Mouse (Mus musculus): Measurements from ENCODE around the gene Plpp3. TPM values are rescaled to one million over a fixed set of nuclear protein-coding genes. Genes with fewer than 3 reads are reported as not detected.

Gene Plpp3
- polyA plus RNA-seq, 1 experiment = 58.9 TPM

DNA sequence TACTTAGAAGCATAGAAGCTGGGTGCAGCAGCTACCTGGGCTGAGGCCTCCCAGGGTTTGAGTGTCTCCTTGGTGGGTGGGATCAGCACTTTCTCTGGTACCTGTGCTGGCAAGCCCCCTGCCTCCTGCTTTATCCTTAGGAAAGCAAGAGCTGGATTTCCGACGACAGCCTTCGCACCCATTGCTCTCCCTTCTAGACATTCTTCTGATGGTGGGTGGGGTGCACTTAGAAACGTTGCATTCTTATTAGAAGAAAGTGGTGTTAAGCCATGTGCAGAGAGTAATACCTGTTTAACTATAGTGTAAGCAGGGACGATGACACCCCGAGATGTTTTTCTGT lies 2.4 kb downstream of the Plpp3 start:
- no peak for DNase-seq (ENCODE audit: low read depth)
- no peak for TF ChIP-seq CTCF (IDR thresholded peaks at IDR 0.05; ENCODE audit: borderline replicate concordance, extremely low read depth, insufficient read depth, insufficient read length)
- no peak for TF ChIP-seq POLR2A (IDR thresholded peaks at IDR 0.05; ENCODE audit: borderline replicate concordance, extremely low read depth, insufficient read depth, insufficient read length, poor library complexity, severe bottlenecking)

DNA sequence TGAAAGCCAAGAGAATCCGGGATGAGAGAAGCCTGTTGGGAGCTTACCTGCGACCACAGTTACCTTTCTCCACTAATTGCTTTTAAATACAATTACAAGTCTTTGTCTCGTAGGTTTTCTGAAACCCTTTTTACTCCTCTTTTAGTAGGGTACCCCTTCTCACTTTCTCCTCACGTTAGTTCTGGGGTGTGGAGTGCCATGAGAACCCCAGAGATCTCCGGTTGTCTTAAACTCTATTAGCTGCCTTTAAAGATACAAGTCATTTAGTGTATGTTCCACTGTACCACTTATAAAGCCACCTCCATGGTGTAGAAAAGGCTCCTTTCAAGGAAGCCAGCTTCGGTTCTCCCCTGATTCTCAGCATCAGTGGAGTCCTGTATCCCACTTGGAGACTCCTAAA lies 3.3 kb downstream of the Plpp3 start:
- TF ChIP-seq CTCF (IDR thresholded peaks at IDR 0.05; ENCODE audit: borderline replicate concordance, extremely low read depth, insufficient read depth, insufficient read length) (no peak), POLR2A (IDR thresholded peaks at IDR 0.05; ENCODE audit: borderline replicate concordance, extremely low read depth, insufficient read depth, insufficient read length, poor library complexity, severe bottlenecking) (no peak)
- no peak for DNase-seq (ENCODE audit: low read depth)

DNA sequence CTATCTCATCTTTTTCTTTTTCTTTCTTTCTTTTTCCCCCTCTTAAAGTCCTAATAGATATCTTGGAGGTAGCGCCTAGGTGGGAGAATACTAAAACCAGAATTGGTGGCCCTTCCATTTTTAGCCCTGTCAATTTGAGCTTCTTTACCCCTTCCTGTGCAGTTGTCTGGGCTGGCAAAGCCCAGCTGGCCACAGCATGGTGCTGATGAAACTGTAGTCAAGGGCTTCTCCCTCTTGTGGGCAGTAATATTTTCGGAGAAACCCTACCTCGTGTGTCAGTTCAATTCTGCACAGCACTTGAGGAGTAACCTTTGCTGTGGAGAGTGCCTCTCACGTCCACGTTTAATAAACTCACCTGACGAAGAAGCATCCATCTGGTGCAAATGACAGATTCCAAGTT lies 4.9 kb downstream of the Plpp3 start:
- no peak for TF ChIP-seq CTCF (IDR thresholded peaks at IDR 0.05; ENCODE audit: borderline replicate concordance, extremely low read depth, insufficient read depth, insufficient read length)
- no peak for TF ChIP-seq POLR2A (IDR thresholded peaks at IDR 0.05; ENCODE audit: borderline replicate concordance, extremely low read depth, insufficient read depth, insufficient read length, poor library complexity, severe bottlenecking)
- no peak for DNase-seq (ENCODE audit: low read depth)

DNA sequence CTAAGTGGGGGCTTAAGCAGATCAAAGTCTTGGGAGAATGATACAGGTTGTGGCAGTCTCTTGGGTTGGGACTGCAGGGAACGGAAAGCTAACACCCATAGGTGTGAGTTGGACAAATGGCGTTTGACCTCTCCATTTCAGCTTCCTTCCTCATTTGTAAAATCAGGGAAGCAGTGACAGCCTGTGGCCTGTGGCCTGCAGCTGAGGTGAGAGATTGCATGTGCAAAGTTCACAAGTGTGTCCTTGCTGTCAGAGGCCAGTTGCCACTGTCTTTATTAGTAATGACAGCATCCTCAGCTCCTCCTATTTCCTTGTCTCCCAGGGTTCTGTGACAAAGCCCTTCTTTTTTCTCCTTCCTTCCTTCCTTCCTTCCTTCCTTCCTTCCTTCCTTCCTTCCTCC lies 5.5 kb downstream of the Plpp3 start:
- no peak for DNase-seq (ENCODE audit: low read depth)

DNA sequence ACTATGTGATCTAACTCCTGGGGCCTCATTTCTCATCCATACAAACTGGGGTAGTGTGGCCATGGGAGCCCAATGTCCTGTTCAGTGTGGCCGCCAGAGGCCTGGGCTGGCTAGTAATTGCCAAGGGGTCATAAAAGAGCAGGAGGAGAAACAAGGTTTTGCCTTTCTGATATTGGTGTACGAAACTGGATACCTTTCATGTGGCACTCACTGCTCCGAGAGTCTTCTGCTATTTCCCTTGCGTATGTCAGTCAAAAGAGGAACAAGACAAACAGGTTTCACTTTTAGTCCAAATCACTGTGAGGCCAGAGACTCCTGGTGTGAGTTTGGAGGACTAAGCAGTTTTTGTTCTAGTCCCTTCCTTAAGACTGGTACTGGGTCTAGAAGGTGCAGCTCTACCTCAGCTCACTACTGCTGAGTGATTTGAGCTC lies 6.8 kb downstream of the Plpp3 start:
- no peak for TF ChIP-seq POLR2A (IDR thresholded peaks at IDR 0.05; ENCODE audit: borderline replicate concordance, extremely low read depth, insufficient read depth, insufficient read length, poor library complexity, severe bottlenecking)
- TF ChIP-seq CTCF (IDR thresholded peaks at IDR 0.05; ENCODE audit: borderline replicate concordance, extremely low read depth, insufficient read depth, insufficient read length) = no peak
- no peak for DNase-seq (ENCODE audit: low read depth)

More for the DNA sequence above, 5.5 kb downstream of the Plpp3 start:
- no peak for TF ChIP-seq CTCF (IDR thresholded peaks at IDR 0.05; ENCODE audit: borderline replicate concordance, extremely low read depth, insufficient read depth, insufficient read length)
- no peak for TF ChIP-seq POLR2A (IDR thresholded peaks at IDR 0.05; ENCODE audit: borderline replicate concordance, extremely low read depth, insufficient read depth, insufficient read length, poor library complexity, severe bottlenecking)

DNA sequence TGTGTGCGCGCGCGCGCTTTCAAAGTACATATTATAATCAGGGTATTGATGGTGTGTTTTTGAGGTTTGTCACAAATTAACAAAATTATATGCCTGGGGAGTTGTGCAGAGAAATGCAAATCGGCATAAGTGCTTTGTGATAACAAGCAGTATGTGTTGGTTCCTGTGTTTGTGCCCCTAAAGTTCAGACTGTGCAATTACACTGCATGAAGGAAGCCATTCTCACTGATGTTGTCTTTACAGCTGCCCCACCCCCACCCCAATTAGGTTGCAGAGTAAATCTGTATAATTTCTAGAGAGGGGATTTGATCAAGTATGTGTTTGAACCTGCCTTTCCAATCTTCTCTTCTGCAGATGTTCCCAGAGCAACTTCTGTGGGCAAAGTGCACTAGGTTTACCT lies 7.8 kb downstream of the Plpp3 start:
- DNase-seq (ENCODE audit: low read depth) = peak; percentile 73
- TF ChIP-seq POLR2A (IDR thresholded peaks at IDR 0.05; ENCODE audit: borderline replicate concordance, extremely low read depth, insufficient read depth, insufficient read length, poor library complexity, severe bottlenecking) (no peak), CTCF (IDR thresholded peaks at IDR 0.05; ENCODE audit: borderline replicate concordance, extremely low read depth, insufficient read depth, insufficient read length) (peak; percentile 35; the same call in 1 of the 2 replicates)

DNA sequence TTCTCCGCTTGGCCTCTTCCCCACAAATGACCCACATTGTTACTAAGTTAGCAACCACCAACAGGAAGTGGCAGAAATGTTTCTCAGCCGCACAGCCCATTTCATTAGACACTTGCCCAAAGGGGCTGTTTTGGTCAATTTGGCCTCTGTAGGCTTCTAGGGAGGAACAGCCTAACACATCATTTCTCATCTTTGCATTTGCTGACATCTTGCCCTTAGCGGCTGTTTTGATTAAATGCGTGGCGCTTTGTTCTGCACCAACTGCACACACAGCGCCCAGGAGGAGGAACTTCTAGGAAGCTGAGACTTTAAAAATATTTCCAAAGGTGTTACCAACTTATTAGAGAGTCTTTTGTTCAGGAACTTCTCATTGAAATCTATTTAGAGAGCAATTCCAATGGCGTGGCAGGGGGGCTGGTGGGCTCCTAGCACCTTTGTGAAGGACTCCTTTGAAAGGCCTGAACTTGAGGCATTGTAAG lies 12.0 kb downstream of the Plpp3 start:
- peak; percentile 69 for DNase-seq (ENCODE audit: low read depth)
- TF ChIP-seq CTCF (IDR thresholded peaks at IDR 0.05; ENCODE audit: borderline replicate concordance, extremely low read depth, insufficient read depth, insufficient read length) (no peak), POLR2A (IDR thresholded peaks at IDR 0.05; ENCODE audit: borderline replicate concordance, extremely low read depth, insufficient read depth, insufficient read length, poor library complexity, severe bottlenecking) (no peak)

DNA sequence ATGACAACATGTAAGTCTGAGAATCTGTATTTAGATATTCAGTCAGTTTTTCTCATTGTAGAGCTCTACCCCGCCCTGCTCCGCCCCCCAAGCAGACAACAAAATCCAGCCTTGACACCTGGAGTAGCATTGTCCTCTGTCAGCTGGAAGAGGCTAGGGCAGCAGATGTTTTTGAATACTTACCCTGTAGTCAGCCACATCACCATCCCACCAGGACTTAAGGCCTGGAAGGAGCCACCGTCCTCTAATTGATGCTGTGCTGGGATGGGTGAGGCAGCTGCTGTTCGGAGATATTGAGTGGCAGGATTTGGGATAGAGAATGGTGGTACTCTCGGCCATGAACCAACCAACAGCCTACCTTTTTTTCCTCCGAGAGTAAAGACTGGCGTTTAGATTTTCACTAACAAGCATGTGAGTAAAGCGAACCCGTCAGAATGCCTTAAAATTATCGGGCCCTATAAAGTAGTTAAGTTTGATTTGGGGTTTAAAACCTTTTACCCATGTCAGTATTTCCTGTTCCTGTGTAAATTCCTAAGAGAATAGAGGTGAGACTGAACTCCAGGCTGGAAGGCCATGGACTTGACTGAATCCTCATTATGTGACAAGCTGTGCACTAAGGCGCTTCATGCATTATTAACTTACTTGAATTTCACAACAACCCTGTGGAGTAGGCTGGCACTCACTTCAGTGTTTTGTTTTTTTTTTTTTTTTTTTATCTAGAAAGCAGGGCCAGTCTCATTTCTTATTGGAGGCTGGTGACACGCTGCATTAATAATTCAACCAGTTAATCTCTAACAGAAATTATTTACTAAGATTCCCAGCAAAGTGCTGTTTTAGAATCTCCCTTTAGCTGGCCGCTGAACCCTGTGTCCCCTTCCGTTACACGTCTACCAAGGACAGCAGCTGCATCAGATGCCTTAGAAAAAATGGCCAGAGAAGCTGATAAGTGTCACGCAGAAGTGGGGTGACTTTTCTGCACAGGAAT lies 13.0 kb downstream of the Plpp3 start:
- no peak for TF ChIP-seq POLR2A (IDR thresholded peaks at IDR 0.05; ENCODE audit: borderline replicate concordance, extremely low read depth, insufficient read depth, insufficient read length, poor library complexity, severe bottlenecking)
- no peak for TF ChIP-seq CTCF (IDR thresholded peaks at IDR 0.05; ENCODE audit: borderline replicate concordance, extremely low read depth, insufficient read depth, insufficient read length)
- DNase-seq (ENCODE audit: low read depth) = peak; percentile 90

DNA sequence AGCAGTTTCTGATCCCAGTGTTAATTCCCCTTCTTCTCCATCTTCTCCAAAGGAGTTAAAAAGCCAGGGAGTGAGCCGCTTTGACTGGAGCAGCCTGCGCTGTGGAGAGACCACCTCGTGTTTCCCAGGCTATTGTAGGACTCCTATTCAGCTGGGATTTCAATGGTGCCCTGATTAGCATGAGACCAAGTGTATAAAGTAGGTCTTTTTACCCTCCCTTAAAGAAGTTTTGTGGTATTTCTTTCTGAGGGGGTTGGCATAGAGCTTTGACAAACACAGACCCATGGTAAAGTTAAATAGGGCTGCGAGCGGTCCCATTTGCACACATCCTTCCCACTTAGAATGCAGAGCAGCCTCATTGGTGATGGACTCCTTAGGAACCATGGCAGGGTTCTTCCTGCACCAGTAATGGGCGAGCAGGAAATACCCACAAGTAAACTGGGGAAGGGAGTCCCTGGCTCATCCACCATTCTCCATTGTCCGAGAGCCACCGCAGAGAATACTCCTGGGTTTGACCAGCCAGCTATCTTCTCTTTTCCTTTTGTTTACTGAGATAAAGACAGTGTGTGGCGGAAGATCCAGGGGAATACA lies 13.8 kb downstream of the Plpp3 start:
- peak; percentile 95 for DNase-seq (ENCODE audit: low read depth)
- TF ChIP-seq CTCF (IDR thresholded peaks at IDR 0.05; ENCODE audit: borderline replicate concordance, extremely low read depth, insufficient read depth, insufficient read length) (no peak), POLR2A (IDR thresholded peaks at IDR 0.05; ENCODE audit: borderline replicate concordance, extremely low read depth, insufficient read depth, insufficient read length, poor library complexity, severe bottlenecking) (no peak)

DNA sequence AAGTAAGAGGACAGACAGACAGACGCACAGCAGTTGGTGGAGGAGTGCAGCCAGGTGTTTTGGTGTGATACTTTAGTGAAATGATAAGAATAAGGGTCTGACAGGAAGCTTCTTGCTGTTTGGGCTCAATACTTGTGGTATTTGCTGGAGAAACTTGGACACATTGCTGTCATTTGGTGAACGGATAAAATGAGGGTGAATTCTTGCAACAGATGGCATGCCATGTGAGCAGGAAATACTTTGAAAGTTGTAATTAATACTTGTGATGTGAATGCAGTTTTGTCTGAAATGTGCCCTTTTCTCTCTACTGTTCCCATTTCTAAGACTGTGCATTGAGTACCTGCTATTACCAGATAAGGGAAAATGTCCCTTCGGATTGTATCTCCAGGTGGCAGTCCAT lies 14.3 kb downstream of the Plpp3 start:
- peak; percentile 52 for DNase-seq (ENCODE audit: low read depth)
- TF ChIP-seq POLR2A (IDR thresholded peaks at IDR 0.05; ENCODE audit: borderline replicate concordance, extremely low read depth, insufficient read depth, insufficient read length, poor library complexity, severe bottlenecking) = no peak
- TF ChIP-seq CTCF (IDR thresholded peaks at IDR 0.05; ENCODE audit: borderline replicate concordance, extremely low read depth, insufficient read depth, insufficient read length) = no peak

DNA sequence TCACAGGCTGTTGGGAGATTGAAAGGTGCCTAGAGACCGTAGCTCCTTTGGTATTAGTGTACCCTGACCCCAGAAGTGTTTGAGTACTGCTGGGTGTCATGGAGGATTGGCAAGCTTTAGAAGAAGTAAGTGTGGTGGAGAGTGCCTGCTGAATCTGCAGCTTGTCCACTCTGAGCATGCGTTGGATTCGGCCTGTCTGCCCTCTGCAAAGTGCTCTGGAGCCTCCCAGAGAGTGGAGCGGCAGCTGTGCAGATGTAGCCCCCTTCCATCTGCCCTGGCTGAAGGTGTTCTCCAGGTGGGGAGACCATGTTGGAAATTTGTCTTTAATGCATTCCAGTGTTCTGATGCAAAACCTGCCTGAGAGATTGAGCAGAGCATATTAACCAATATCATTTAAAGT lies 17.6 kb downstream of the Plpp3 start:
- TF ChIP-seq POLR2A (IDR thresholded peaks at IDR 0.05; ENCODE audit: borderline replicate concordance, extremely low read depth, insufficient read depth, insufficient read length, poor library complexity, severe bottlenecking) = no peak
- no peak for TF ChIP-seq CTCF (IDR thresholded peaks at IDR 0.05; ENCODE audit: borderline replicate concordance, extremely low read depth, insufficient read depth, insufficient read length)
- DNase-seq (ENCODE audit: low read depth) = peak; percentile 70

All from brain, embryonic 14.5 days (tissue).